Mouse (Mus musculus): ENCODE results near the gene Lcn5.
"Not testable (repeated sequence)": the region's sequence is repeated elsewhere in the genome, so short reads cannot be mapped to it uniquely, and the experiment has no call there.

Lcn5 gene

GRCm38 (mm10) chr2:25656691-25657090 lies 1.1 kb upstream of the Lcn5 start:
- Histone ChIP-seq H3K36me3 (ENCODE audit: control insufficient read depth, insufficient read depth, low read length, poor library complexity, severe bottlenecking) (no peaks in the 10 kb centered on the region), H3K27me3 (ENCODE audit: control insufficient read depth, insufficient read depth, low read length, poor library complexity, severe bottlenecking) (no peaks in the 10 kb centered on the region)
- no peak for DNase-seq (ENCODE audit: low read depth, low spot score)

DNA sequence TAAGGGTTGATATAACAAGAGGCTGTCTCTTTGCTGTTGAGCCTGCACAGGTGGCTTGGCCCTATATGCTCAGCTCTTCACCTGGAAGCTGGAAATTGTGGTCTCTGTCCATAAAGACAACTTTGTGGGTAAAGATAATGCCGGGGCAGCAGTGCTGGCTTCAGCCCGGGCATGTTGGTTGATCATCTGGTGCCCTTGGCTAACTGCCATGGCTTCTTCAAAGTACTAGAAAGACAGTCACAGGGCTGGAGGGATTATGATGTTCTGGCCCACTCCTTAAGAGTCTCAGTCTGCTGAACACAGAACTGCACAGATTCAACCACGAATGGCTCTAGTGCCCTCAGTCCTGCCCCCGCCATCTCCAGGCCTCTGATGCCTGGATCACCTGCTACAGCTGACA lies 506 bp upstream of the Lcn5 start:
- no peaks in the 10 kb centered on the region for H3K27me3 ChIP-seq (ENCODE audit: control insufficient read depth, insufficient read depth, low read length, poor library complexity, severe bottlenecking)
- DNase-seq (ENCODE audit: low read depth, low spot score) = no peak
- H3K36me3 ChIP-seq (ENCODE audit: control insufficient read depth, insufficient read depth, low read length, poor library complexity, severe bottlenecking) = no peaks in the 10 kb centered on the region

GRCm38 (mm10) chr2:25660279-25660678 lies 2.5 kb downstream of the Lcn5 start:
- no peaks in the 10 kb centered on the region for H3K27me3 ChIP-seq (ENCODE audit: control insufficient read depth, insufficient read depth, low read length, poor library complexity, severe bottlenecking)
- DNase-seq (ENCODE audit: low read depth, low spot score) = no peak
- no peaks in the 10 kb centered on the region for H3K36me3 ChIP-seq (ENCODE audit: control insufficient read depth, insufficient read depth, low read length, poor library complexity, severe bottlenecking)

DNA sequence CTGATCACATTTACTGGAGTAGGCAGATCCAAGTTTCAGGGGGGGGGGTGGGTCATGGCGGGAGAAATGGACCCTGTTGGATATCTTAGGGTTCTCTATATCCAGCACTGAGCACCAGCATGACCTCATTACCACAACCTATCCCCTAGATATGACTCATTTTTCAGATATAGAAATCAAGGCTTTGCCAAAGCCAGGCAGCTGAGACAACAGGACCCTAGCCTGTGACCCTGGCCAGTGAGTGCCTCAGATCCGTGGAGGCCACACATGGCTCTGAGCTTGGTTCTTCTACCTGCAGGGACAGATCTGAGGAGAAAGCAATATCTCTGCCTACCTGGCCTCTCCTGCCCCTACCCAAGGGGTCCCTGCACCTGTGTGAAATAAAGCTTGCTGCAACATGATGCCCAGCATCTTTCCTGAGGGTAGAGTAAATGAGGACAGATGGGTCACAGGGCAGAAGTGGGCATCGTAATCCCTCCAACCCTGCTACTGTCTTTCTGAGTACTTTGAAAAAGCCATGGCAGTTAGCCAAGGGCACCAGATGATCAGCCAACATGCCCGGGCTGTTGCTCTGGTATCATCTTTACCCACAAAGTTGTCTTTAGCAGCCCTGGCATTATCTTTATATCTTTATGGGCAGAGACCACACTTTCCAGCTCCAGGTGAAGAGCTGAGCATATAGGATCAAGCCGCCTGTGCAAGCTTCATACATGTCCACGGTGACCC lies 3.7 kb downstream of the Lcn5 start:
- H3K36me3 ChIP-seq (ENCODE audit: control insufficient read depth, insufficient read depth, low read length, poor library complexity, severe bottlenecking) = no peaks in the 10 kb centered on the region
- no peak for DNase-seq (ENCODE audit: low read depth, low spot score)
- H3K27me3 ChIP-seq (ENCODE audit: control insufficient read depth, insufficient read depth, low read length, poor library complexity, severe bottlenecking) = no peaks in the 10 kb centered on the region

GRCm38 (mm10) chr2:25663511-25663910 lies 5.8 kb downstream of the Lcn5 start:
- DNase-seq (ENCODE audit: low read depth, low spot score) = peak; percentile 59
- Histone ChIP-seq H3K27me3 (ENCODE audit: control insufficient read depth, insufficient read depth, low read length, poor library complexity, severe bottlenecking) (no peaks in the 10 kb centered on the region), H3K36me3 (ENCODE audit: control insufficient read depth, insufficient read depth, low read length, poor library complexity, severe bottlenecking) (no peaks in the 10 kb centered on the region)

DNA sequence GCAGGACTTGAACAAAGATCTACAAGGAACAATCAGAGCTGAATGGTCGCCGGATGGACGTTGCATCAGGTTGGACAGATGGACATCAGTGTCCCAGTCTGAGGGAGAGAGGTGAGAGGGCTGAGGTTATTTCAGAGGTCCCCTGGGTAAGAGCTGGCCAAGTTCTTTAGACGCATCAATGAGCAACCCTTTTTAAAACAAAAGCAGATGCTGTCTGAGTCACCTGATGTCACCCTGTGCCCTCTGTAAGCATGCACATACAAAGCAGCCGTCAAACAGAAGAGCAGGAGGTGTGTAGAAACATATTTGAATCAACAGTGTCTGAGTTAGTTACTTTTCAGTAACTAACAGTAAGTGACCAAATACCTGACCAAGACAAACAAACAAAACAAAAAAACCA lies 6.4 kb downstream of the Lcn5 start:
- DNase-seq (ENCODE audit: low read depth, low spot score) = no peak
- Histone ChIP-seq H3K36me3 (ENCODE audit: control insufficient read depth, insufficient read depth, low read length, poor library complexity, severe bottlenecking) (no peaks in the 10 kb centered on the region), H3K27me3 (ENCODE audit: control insufficient read depth, insufficient read depth, low read length, poor library complexity, severe bottlenecking) (no peaks in the 10 kb centered on the region)

GRCm38 (mm10) chr2:25666516-25666915 lies 8.8 kb downstream of the Lcn5 start:
- Histone ChIP-seq H3K27me3 (ENCODE audit: control insufficient read depth, insufficient read depth, low read length, poor library complexity, severe bottlenecking) (no peaks in the 10 kb centered on the region), H3K36me3 (ENCODE audit: control insufficient read depth, insufficient read depth, low read length, poor library complexity, severe bottlenecking) (no peaks in the 10 kb centered on the region)
- no peak for DNase-seq (ENCODE audit: low read depth, low spot score)

GRCm38 (mm10) chr2:25676486-25676885 lies 18.7 kb downstream of the Lcn5 start, which contains the start of gene Lcn6:
Lcn6 (plus strand) TSS chr2:25676786.
- Histone ChIP-seq H3K27me3 (ENCODE audit: control insufficient read depth, insufficient read depth, low read length, poor library complexity, severe bottlenecking) (no peaks in the 10 kb centered on the region), H3K36me3 (ENCODE audit: control insufficient read depth, insufficient read depth, low read length, poor library complexity, severe bottlenecking) (no peaks in the 10 kb centered on the region)
- no peak for DNase-seq (ENCODE audit: low read depth, low spot score)

GRCm38 (mm10) chr2:25679559-25679958 lies 21.8 kb downstream of the Lcn5 start:
- no peaks in the 10 kb centered on the region for H3K36me3 ChIP-seq (ENCODE audit: control insufficient read depth, insufficient read depth, low read length, poor library complexity, severe bottlenecking)

GRCm38 (mm10) chr2:25682426-25682825 lies 24.7 kb downstream of the Lcn5 start, which contains the start of gene Lcn10:
Lcn10 (plus strand) TSS chr2:25682726.
- no peak for DNase-seq (ENCODE audit: low read depth, low spot score)
- no peaks in the 10 kb centered on the region for H3K27me3 ChIP-seq (ENCODE audit: control insufficient read depth, insufficient read depth, low read length, poor library complexity, severe bottlenecking)

More at GRCm38 (mm10) chr2:25679559-25679958, 21.8 kb downstream of the Lcn5 start:
- DNase-seq (ENCODE audit: low read depth, low spot score) = no peak
- H3K27me3 ChIP-seq (ENCODE audit: control insufficient read depth, insufficient read depth, low read length, poor library complexity, severe bottlenecking) = no peaks in the 10 kb centered on the region

DNA sequence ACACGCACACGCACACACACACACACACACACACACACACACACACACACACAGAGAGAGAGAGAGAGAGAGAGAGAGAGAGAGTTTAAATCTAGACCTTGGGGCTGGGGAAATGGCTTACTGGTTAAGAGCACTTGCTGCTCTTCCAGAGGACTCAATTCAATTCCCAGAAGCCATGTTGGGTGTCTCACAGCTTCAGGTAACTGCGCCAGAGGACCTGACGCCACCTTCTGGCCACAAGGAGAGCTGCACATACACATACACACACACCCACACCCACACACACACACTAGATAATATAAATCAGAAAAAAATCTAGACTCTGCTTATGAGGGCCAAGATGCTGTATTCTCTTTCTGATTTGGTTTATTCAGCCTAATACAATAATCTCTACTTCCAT lies 29.2 kb downstream of the Lcn5 start:
- Histone ChIP-seq H3K36me3 (ENCODE audit: control insufficient read depth, insufficient read depth, low read length, poor library complexity, severe bottlenecking) (no peaks in the 10 kb centered on the region), H3K27me3 (ENCODE audit: control insufficient read depth, insufficient read depth, low read length, poor library complexity, severe bottlenecking) (no peaks in the 10 kb centered on the region)
- no peak for DNase-seq (ENCODE audit: low read depth, low spot score)

More at GRCm38 (mm10) chr2:25682426-25682825, 24.7 kb downstream of the Lcn5 start, which contains the start of gene Lcn10:
- no peaks in the 10 kb centered on the region for H3K36me3 ChIP-seq (ENCODE audit: control insufficient read depth, insufficient read depth, low read length, poor library complexity, severe bottlenecking)

GRCm38 (mm10) chr2:25694605-25695004 lies 36.9 kb downstream of the Lcn5 start:
- Histone ChIP-seq H3K27me3 (ENCODE audit: control insufficient read depth, insufficient read depth, low read length, poor library complexity, severe bottlenecking) (no peaks in the 10 kb centered on the region), H3K36me3 (ENCODE audit: control insufficient read depth, insufficient read depth, low read length, poor library complexity, severe bottlenecking) (no peaks in the 10 kb centered on the region)

DNA sequence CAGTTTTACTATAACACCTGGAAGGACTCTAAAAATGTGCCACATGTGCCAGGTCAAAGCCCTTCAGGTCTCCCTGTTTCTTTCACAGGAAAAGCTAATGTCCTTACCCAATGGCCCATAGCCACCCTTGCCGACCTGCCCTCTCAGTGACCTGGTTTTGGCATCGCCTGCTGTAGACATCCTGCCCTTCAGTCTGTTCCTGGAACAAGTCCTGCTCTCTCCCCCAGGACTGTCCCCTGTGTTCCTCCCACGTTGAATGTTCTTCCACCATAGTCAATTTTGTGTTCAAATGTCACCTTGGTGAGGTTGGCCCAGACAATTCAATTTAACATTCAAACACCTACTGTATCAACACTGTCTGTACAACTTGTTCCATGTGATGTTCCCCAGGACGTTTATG lies 39.2 kb downstream of the Lcn5 start:
- Histone ChIP-seq H3K27me3 (ENCODE audit: control insufficient read depth, insufficient read depth, low read length, poor library complexity, severe bottlenecking) (no peaks in the 10 kb centered on the region), H3K36me3 (ENCODE audit: control insufficient read depth, insufficient read depth, low read length, poor library complexity, severe bottlenecking) (no peaks in the 10 kb centered on the region)
- DNase-seq (ENCODE audit: low read depth, low spot score) = no peak

More at GRCm38 (mm10) chr2:25694605-25695004, 36.9 kb downstream of the Lcn5 start:
- DNase-seq (ENCODE audit: low read depth, low spot score) = peak; percentile 79

DNA sequence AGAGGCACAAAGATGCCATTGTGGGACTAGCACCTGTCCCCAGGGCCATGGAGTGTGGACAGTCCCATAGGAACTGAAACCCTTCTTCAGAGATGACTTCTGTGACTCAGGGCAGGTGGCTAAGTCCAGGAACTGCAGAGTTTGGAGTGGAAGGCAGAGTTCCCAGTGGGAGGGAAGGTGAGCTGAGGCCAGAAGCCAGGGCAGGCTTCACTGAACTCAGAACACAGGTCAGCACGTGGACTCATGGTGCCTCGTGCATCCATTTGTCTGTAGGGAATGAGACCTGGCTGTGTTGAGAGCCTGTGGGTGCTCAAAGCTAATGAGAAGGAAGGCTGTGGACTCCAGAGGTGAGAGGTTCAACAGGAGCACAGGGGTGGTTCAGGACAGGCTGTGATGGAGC lies 40.9 kb downstream of the Lcn5 start:
- no peak for DNase-seq (ENCODE audit: low read depth, low spot score)

GRCm38 (mm10) chr2:25699743-25700142 lies 42.0 kb downstream of the Lcn5 start, which contains the start of gene Obp2a:
Obp2a (plus strand) TSS chr2:25700043.
- DNase-seq (ENCODE audit: low read depth, low spot score); H3K27me3 ChIP-seq (ENCODE audit: control insufficient read depth, insufficient read depth, low read length, poor library complexity, severe bottlenecking); H3K36me3 ChIP-seq (ENCODE audit: control insufficient read depth, insufficient read depth, low read length, poor library complexity, severe bottlenecking): not testable (repeated sequence)

More for the DNA sequence above, 40.9 kb downstream of the Lcn5 start:
- Histone ChIP-seq H3K36me3 (ENCODE audit: control insufficient read depth, insufficient read depth, low read length, poor library complexity, severe bottlenecking) (no peaks in the 10 kb centered on the region), H3K27me3 (ENCODE audit: control insufficient read depth, insufficient read depth, low read length, poor library complexity, severe bottlenecking) (no peaks in the 10 kb centered on the region)

All from splenic B cell, adult 2 months (primary cell).